Mouse (Mus musculus) midbrain, postnatal 0 days (tissue): Measurements from ENCODE around the gene Orc5. TPM values are rescaled to one million over a fixed set of nuclear protein-coding genes. Genes with fewer than 3 reads are reported as not detected.
A peak's percentile ranks its signal among the peaks of the same experiment; 100 is the strongest.
"Not testable (repeated sequence)": the region's sequence is repeated elsewhere in the genome, so short reads cannot be mapped to it uniquely, and the experiment has no call there.

Source experiments
- ATAC-seq: fragments of 200-750 bp; cut with Nextera tagmentation; 2 replicates; pipeline ENCODE4 v1.8.0; 2017; ENCODE audit warnings: moderate number of reproducible peaks, mild to moderate bottlenecking, moderate TSS enrichment, moderate library complexity; ENCODE audit not compliant: low FRiP score
- DNase-seq: peaks from one replicate; pipeline ENCODE4 v3.0.0-alpha.2; 2015; ENCODE audit warnings: low spot score
- H3K27ac ChIP-seq: fragments of 300-500 bp; sonication (generic); 2 replicates; pipeline ENCODE4 v1.5.1; 2014; ENCODE audit warnings: low read depth, mild to moderate bottlenecking, low read length, mixed read lengths
- H3K27me3 ChIP-seq: fragments of 300-500 bp; sonication (generic); 2 replicates; pipeline ENCODE4 v1.6.1; 2014; ENCODE audit warnings: low read length, control low read depth, mixed read lengths; ENCODE audit not compliant: insufficient read depth
- H3K36me3 ChIP-seq: fragments of 300-500 bp; sonication (generic); 2 replicates; pipeline ENCODE4 v1.6.1; 2014; ENCODE audit warnings: low read length, control low read depth, mixed read lengths; ENCODE audit not compliant: insufficient read depth
- H3K4me1 ChIP-seq: fragments of 300-500 bp; sonication (generic); 2 replicates; pipeline ENCODE4 v1.6.1; 2014; ENCODE audit warnings: mild to moderate bottlenecking, control low read depth, antibody characterized with exemption, low read length, mixed read lengths; ENCODE audit not compliant: insufficient read depth
- H3K4me2 ChIP-seq: fragments of 300-500 bp; sonication (generic); 2 replicates; pipeline ENCODE4 v1.6.1; 2014; ENCODE audit warnings: low read depth, mild to moderate bottlenecking, low read length, mixed read lengths; ENCODE audit not compliant: poor library complexity, severe bottlenecking
- H3K4me3 ChIP-seq: fragments of 300-500 bp; sonication (generic); 2 replicates; pipeline ENCODE4 v1.5.1; 2014; ENCODE audit warnings: low read depth, mild to moderate bottlenecking, low read length, moderate library complexity
- H3K9ac ChIP-seq: fragments of 300-500 bp; sonication (generic); replicated peaks from 2 replicates; pipeline ENCODE4 v1.6.1; 2014; ENCODE audit warnings: mild to moderate bottlenecking, low read length, moderate library complexity, mixed read lengths; ENCODE audit not compliant: poor library complexity, severe bottlenecking
- H3K9me3 ChIP-seq: fragments of 300-500 bp; sonication (generic); 2 replicates; pipeline ENCODE4 v1.6.1; 2016; ENCODE audit warnings: low read length, control low read depth
- CTCF ChIP-seq: IDR thresholded peaks from 2 replicates; pipeline ENCODE4 v1.5.1; 2016; ENCODE audit warnings: antibody characterized with exemption, mild to moderate bottlenecking
- WGBS: fragments of 180-500 bp; shearing (Covaris S2); extraction: QIAGEN DNeasy Blood & Tissue Kit; methylation state at CpG from one replicate; pipeline ENCODE4 v1.1.7; 2014; 5-methylcytosine and 5-hydroxymethylcytosine counted together
- polyA plus RNA-seq: library from polyadenylated mRNA; unstranded; fragments of >200 nt; fragmentation: Nextera tagmentation; extraction: Ambion mirVana; gene quantifications from 2 replicates; pipeline ENCODE4 v1.2.1, GENCODE M21; 2015
- total RNA-seq: library from RNA; depleted of rRNA; stranded (reverse); fragments of >200 nt; gene quantifications from 2 replicates; pipeline ENCODE4 v1.2.3, GENCODE M21; 2014

The Orc5 gene
- total and polyA plus RNA-seq, 2 experiments from 2014 or later = 27.7 to 28.5 TPM

GRCm38 (mm10) chr5:22519708-22520107 is 30.5 kb downstream of the Orc5 start:
- H3K4me2 ChIP-seq = no peak overlapping the region
- H3K9ac ChIP-seq = no peak overlapping the region
- no peak overlapping the region for H3K27ac ChIP-seq
- no peaks in the 10 kb centered on the region for H3K27me3 ChIP-seq
- no peaks in the 10 kb centered on the region for H3K9me3 ChIP-seq
- H3K36me3 ChIP-seq = peaks cover 8% of the 10 kb centered on the region; the same call in 1 of the 2 replicates
- no peak overlapping the region for H3K4me3 ChIP-seq
- H3K4me1 ChIP-seq = no peaks in the 10 kb centered on the region
- no peak for TF ChIP-seq CTCF
- DNase-seq (no peak), ATAC-seq (no peak)
- WGBS = 91% methylated on average over 2 of the region's 2 CpGs

GRCm38 (mm10) chr5:22515745-22516144 is 34.5 kb downstream of the Orc5 start:
- not testable (repeated sequence) for H3K4me1 ChIP-seq, H3K36me3 ChIP-seq, ATAC-seq, H3K4me3 ChIP-seq, H3K9me3 ChIP-seq, H3K27me3 ChIP-seq, H3K27ac ChIP-seq, H3K9ac ChIP-seq, H3K4me2 ChIP-seq
- WGBS = 66% methylated on average over 4 of the region's 4 CpGs
- peak; percentile 74 for TF ChIP-seq CTCF
- peak; percentile 60 for DNase-seq

- not testable (repeated sequence) for H3K36me3 ChIP-seq, H3K4me2 ChIP-seq, H3K27ac ChIP-seq, H3K27me3 ChIP-seq, H3K4me1 ChIP-seq, H3K9ac ChIP-seq, H3K9me3 ChIP-seq, DNase-seq, ATAC-seq, H3K4me3 ChIP-seq
- no CpG with 5 or more reads among the region's 7 CpGs for WGBS
These were observed 36.0 kb downstream of the Orc5 start for GRCm38 (mm10) chr5:22514231-22514630.

GRCm38 (mm10) chr5:22512579-22512978 is 37.6 kb downstream of the Orc5 start:
- WGBS = no CpG with 5 or more reads among the region's 5 CpGs
- H3K27me3 ChIP-seq, H3K4me1 ChIP-seq, H3K9me3 ChIP-seq, H3K36me3 ChIP-seq, H3K4me2 ChIP-seq, H3K9ac ChIP-seq, ATAC-seq, DNase-seq, H3K4me3 ChIP-seq, H3K27ac ChIP-seq: not testable (repeated sequence)

- no peak for ATAC-seq
- no peak overlapping the region for H3K9ac ChIP-seq
- H3K4me3 ChIP-seq = no peak overlapping the region
- peak; percentile 85 for DNase-seq
- H3K36me3 ChIP-seq = no peaks in the 10 kb centered on the region
- peak; percentile 86 for TF ChIP-seq CTCF
- H3K9me3 ChIP-seq = no peaks in the 10 kb centered on the region
- 64% methylated on average over 8 of the region's 8 CpGs for WGBS
- H3K27ac ChIP-seq = no peak overlapping the region
- no peaks in the 10 kb centered on the region for H3K27me3 ChIP-seq
- no peak overlapping the region for H3K4me2 ChIP-seq
- H3K4me1 ChIP-seq = no peaks in the 10 kb centered on the region
These were observed 38.4 kb downstream of the Orc5 start for GRCm38 (mm10) chr5:22511824-22512223.

- no peaks in the 10 kb centered on the region for H3K36me3 ChIP-seq
- H3K4me2 ChIP-seq = no peak overlapping the region
- H3K9me3 ChIP-seq = no peaks in the 10 kb centered on the region
- ATAC-seq = no peak
- no peak overlapping the region for H3K4me3 ChIP-seq
- H3K9ac ChIP-seq = no peak overlapping the region
- 75% methylated on average over 5 of the region's 5 CpGs for WGBS
- TF ChIP-seq CTCF = no peak
- no peaks in the 10 kb centered on the region for H3K4me1 ChIP-seq
- no peak for DNase-seq
- no peaks in the 10 kb centered on the region for H3K27me3 ChIP-seq
- no peak overlapping the region for H3K27ac ChIP-seq
These were observed 41.7 kb downstream of the Orc5 start for GRCm38 (mm10) chr5:22508560-22508959.

- Histone ChIP-seq H3K36me3 (peaks cover 11% of the 10 kb centered on the region), H3K27me3 (no peaks in the 10 kb centered on the region), H3K9ac (no peak overlapping the region), H3K4me1 (no peaks in the 10 kb centered on the region), H3K27ac (no peak overlapping the region), H3K9me3 (no peaks in the 10 kb centered on the region), H3K4me2 (no peak overlapping the region), H3K4me3 (no peak overlapping the region)
- ATAC-seq (no peak), DNase-seq (no peak)
- TF ChIP-seq CTCF = no peak
- 94% methylated on average over 5 of the region's 5 CpGs for WGBS
These were observed 50.8 kb downstream of the Orc5 start for GRCm38 (mm10) chr5:22499437-22499836.
